ENCODE assay signal across 8 mouse cellular contexts in genomic region chr8:83875656-83876040, GRCm38 (mm10). TPM values are rescaled to one million over a fixed set of nuclear protein-coding genes. Genes with fewer than 3 reads are reported as not detected.
DNase-seq lines count a peak whose midpoint lies in the region; ATAC-seq and TF ChIP-seq lines count a peak whose summit lies in the region.

No protein-coding gene starts in this region.

- H3K36me3 ChIP-seq in heart, adult 2 months (ENCODE audit: control insufficient read depth, insufficient read depth, low read length), result no peaks in the 10 kb centered on the region
- no peaks in the 10 kb centered on the region for H3K36me3 ChIP-seq in heart, embryonic 11.5 days (ENCODE audit: control insufficient read depth, insufficient read depth, low read length)
- H3K36me3 ChIP-seq in limb, embryonic 10.5 days, result no peaks in the 10 kb centered on the region

- H3K79me2 ChIP-seq in heart, adult 2 months (replicated peaks; ENCODE audit: control insufficient read depth, insufficient read depth, low read length), result no peaks in the 10 kb centered on the region

- DNase-seq in heart, adult 2 months, result peak; percentile 20 to 45
- no peak for DNase-seq in heart, postnatal 25 days (ENCODE audit: low spot score)
- DNase-seq in cerebellum, adult 18-20 months, result peak; percentile 66 to 67
- DNase-seq in limb, embryonic 10.5 days (ENCODE audit: low spot score), result no peak
- peak; percentile 20 for DNase-seq in naive thymus-derived CD4-positive, alpha-beta T cell, adult 2 months (ENCODE audit: low read depth)
- no peak for DNase-seq in spleen, postnatal 36 days (ENCODE audit: low spot score in 2 of 2)
- no peak for DNase-seq in layer of hippocampus, adult 9-10 months (ENCODE audit: low spot score)

- TF ChIP-seq EP300 in heart, adult 2 months (IDR thresholded peaks at IDR 0.05; ENCODE audit: insufficient read depth, low read depth, low read length), result no peak

- peak; percentile 23; the same call in 1 of the 2 replicates for ATAC-seq in heart, embryonic 11.5 days (replicated peaks; ENCODE audit: insufficient number of reproducible peaks, low FRiP score, low TSS enrichment)

- no peak for TF ChIP-seq POLR2A in heart, adult 2 months (IDR thresholded peaks at IDR 0.05; ENCODE audit: insufficient read depth, low read depth, low read length)

- WGBS in heart, adult 2 months, result 3% methylated on average over 11 of the region's 11 CpGs
- WGBS in heart, embryonic 11.5 days (ENCODE audit: insufficient replicate concordance), result under 1% methylated on average over 10 of the region's 11 CpGs
- WGBS in limb, embryonic 10.5 days, result 1% methylated on average over 11 of the region's 11 CpGs

- peak overlapping the region; percentile 60 for H3K4me3 ChIP-seq in heart, adult 2 months
- peak overlapping the region; percentile 62 for H3K4me3 ChIP-seq in heart, embryonic 11.5 days (ENCODE audit: low read depth, low read length)
- peak overlapping the region; percentile 76 for H3K4me3 ChIP-seq in limb, embryonic 10.5 days

- H3K9me3 ChIP-seq in heart, embryonic 11.5 days (replicated peaks; ENCODE audit: control insufficient read depth, low read length), result no peaks in the 10 kb centered on the region
- no peaks in the 10 kb centered on the region for H3K9me3 ChIP-seq in limb, embryonic 10.5 days (replicated peaks)

- H3K4me1 ChIP-seq in heart, adult 2 months (ENCODE audit: control insufficient read depth, insufficient read depth, low read length), result peaks cover 5% of the 10 kb centered on the region; the same call in 1 of the 2 replicates
- H3K4me1 ChIP-seq in heart, embryonic 11.5 days (ENCODE audit: control insufficient read depth, insufficient read depth, low read length), result peaks cover 9% of the 10 kb centered on the region; the same call in 1 of the 2 replicates
- peaks cover 29% of the 10 kb centered on the region for H3K4me1 ChIP-seq in limb, embryonic 10.5 days

- peak overlapping the region; percentile 93 for H3K4me2 ChIP-seq in heart, embryonic 11.5 days

- H3K27me3 ChIP-seq in heart, adult 2 months (ENCODE audit: control insufficient read depth, insufficient read depth, low read length), result peaks cover 3% of the 10 kb centered on the region; the same call in 1 of the 2 replicates
- peaks cover 14% of the 10 kb centered on the region; the same call in 1 of the 2 replicates for H3K27me3 ChIP-seq in heart, embryonic 11.5 days (ENCODE audit: control insufficient read depth, insufficient read depth, low read length)
- H3K27me3 ChIP-seq in limb, embryonic 10.5 days (ENCODE audit: low read depth, poor library complexity, severe bottlenecking), result peaks cover 53% of the 10 kb centered on the region

- no peak for TF ChIP-seq CTCF in heart, adult 2 months (IDR thresholded peaks at IDR 0.05)

- H3K27ac ChIP-seq in heart, adult 2 months, result no peak overlapping the region
- H3K27ac ChIP-seq in heart, embryonic 11.5 days (ENCODE audit: low read depth, low read length), result no peak overlapping the region
- peak overlapping the region; percentile 92 for H3K27ac ChIP-seq in limb, embryonic 10.5 days

- intact Hi-C loops in heart, adult 2 months (cut with DNase I), result loop anchor here (2.0 kb wide), 1 partner anchor 23 kb away; no protein-coding TSS in a partner anchor
- intact Hi-C loops in heart, postnatal 25 days (cut with DNase I), result no loop called here

- H3K9ac ChIP-seq in heart, adult 2 months (ENCODE audit: low read depth, low read length), result peak overlapping the region; percentile 66
- peak overlapping the region; percentile 58; the same call in 1 of the 2 replicates for H3K9ac ChIP-seq in heart, embryonic 11.5 days (ENCODE audit: low read depth, low read length)

RNA-seq across cellular contexts. Expression of gene Adgrl1, which starts 24.3 kb away (rescaled TPM):
- 10 to 100 TPM; 11.3 to 12.9 TPM for total RNA-seq in heart, adult 2 months (2021)
- 33.8 and 45.8 TPM in 2 replicates for polyA plus RNA-seq in heart, adult 2 months (2012; rRNA removed)
- 10 to 100 TPM; 12.7 to 17.8 TPM for total RNA-seq in heart, postnatal 25 days (2021)
- polyA plus RNA-seq in heart, embryonic 11.5 days (2014; fragmentation: Nextera tagmentation; extraction: Ambion mirVana), result 10.2 and 13.5 TPM in 2 replicates
- 12.3 and 16.2 TPM in 2 replicates for polyA plus RNA-seq in limb, embryonic 10.5 days (2016; fragmentation: Nextera tagmentation; extraction: Ambion mirVana)

Comparison
In these comparisons a context has a peak if more than half of its experiments do, and no peak if none do; other contexts are left out.
1. DNase-seq: peak in heart, adult 2 months (2 of 2), cerebellum, adult 18-20 months (2 of 2) and naive thymus-derived CD4-positive, alpha-beta T cell, adult 2 months (single experiment); none in heart, postnatal 25 days (single experiment), limb, embryonic 10.5 days (single experiment), spleen, postnatal 36 days (0 of 2) and layer of hippocampus, adult 9-10 months (single experiment).
2. Peak in every context shown above with its lines, with median percentiles within 50 percentile points of each other: H3K4me3 ChIP-seq.